ENCODE assay signal across 15 mouse cellular contexts in genomic region chr2:97469396-97469795, GRCm38 (mm10).
DNase-seq lines count a peak whose midpoint lies in the region; ATAC-seq and TF ChIP-seq lines count a peak whose summit lies in the region.
"Had no signal": no experiment of that assay in that cellular context is flagged by ENCODE, and none has a peak within 500 bp of the region (broad histone marks: within the 10 kb centered on the region; RNA-seq: fewer than 3 reads in every experiment).

No protein-coding gene starts in this region.

- no peak for DNase-seq in left cerebral cortex, adult 2 months (ENCODE audit: extremely low spot score in 1 of 2, low spot score in 2 of 2)
- DNase-seq in left cerebral cortex, adult 8-10 months (ENCODE audit: low spot score in 2 of 2), result no peak
- DNase-seq in forebrain, embryonic 10.5 days (ENCODE audit: extremely low spot score, low spot score), result no peak
- no peak for DNase-seq in hindbrain, postnatal 0 days (ENCODE audit: low spot score)
- no peak for DNase-seq in retina, embryonic 14.5 days (ENCODE audit: low spot score)
- DNase-seq in retina, postnatal 1 day, result no peak
- no peak for DNase-seq in urinary bladder, postnatal 10 days (ENCODE audit: low spot score)
- DNase-seq: cerebellum, adult 9-11 months; gastrocnemius, postnatal 14 days; kidney, adult 18-20 months; liver, embryonic 13.5 days; thymus, postnatal 4 days had no signal

- peaks cover 18% of the 10 kb centered on the region for H3K4me1 ChIP-seq in forebrain, embryonic 10.5 days
- H3K4me1 ChIP-seq in hindbrain, postnatal 0 days (ENCODE audit: insufficient read depth, low read length), result 0 out of 2 replicates have a peak, but pooled peaks cover 5% of the 10 kb centered on the region
- peaks cover 5% of the 10 kb centered on the region; the same call in 1 of the 2 replicates for H3K4me1 ChIP-seq in neural tube, embryonic 12.5 days
- H3K4me1 ChIP-seq: liver, embryonic 13.5 days had no signal

- intact Hi-C loops in left cerebral cortex, adult 2 months (cut with DNase I), result loop anchor here (5.0 to 10.0 kb wide), 4 partner anchors 143 to 1918 kb away; no protein-coding TSS in a partner anchor

- no peak for ATAC-seq in hindbrain, postnatal 0 days
- ATAC-seq in neural tube, embryonic 12.5 days (ENCODE audit: low FRiP score, low read depth), result no peak

- 64% methylated on average over 2 of the region's 2 CpGs for WGBS in forebrain, embryonic 10.5 days
- 49% methylated on average over 2 of the region's 2 CpGs for WGBS in hindbrain, postnatal 0 days
- WGBS in neural tube, embryonic 12.5 days, result 59% methylated on average over 2 of the region's 2 CpGs

- H3K4me2 ChIP-seq in hindbrain, postnatal 0 days (ENCODE audit: low read depth, low read length), result peak overlapping the region; percentile 64
- peak overlapping the region; percentile 77 for H3K4me2 ChIP-seq in neural tube, embryonic 12.5 days (replicated peaks)
- H3K4me2 ChIP-seq: liver, embryonic 13.5 days had no signal

- H3K9me3 ChIP-seq in forebrain, embryonic 10.5 days, result no peaks in the 10 kb centered on the region
- H3K9me3 ChIP-seq in hindbrain, postnatal 0 days (ENCODE audit: low read length), result no peaks in the 10 kb centered on the region
- H3K9me3 ChIP-seq in neural tube, embryonic 12.5 days, result no peaks in the 10 kb centered on the region
- H3K9me3 ChIP-seq: heart, embryonic 15.5 days; liver, embryonic 13.5 days had no signal

- TF ChIP-seq CTCF in left cerebral cortex, adult 2 months (IDR thresholded peaks at IDR 0.05), result no peak
- no peak for TF ChIP-seq CTCF in hindbrain, postnatal 0 days (IDR thresholded peaks at IDR 0.05; ENCODE audit: low read depth)

- H3K27me3 ChIP-seq in forebrain, embryonic 10.5 days (ENCODE audit: poor library complexity, severe bottlenecking), result peaks cover 13% of the 10 kb centered on the region
- H3K27me3 ChIP-seq in hindbrain, postnatal 0 days (ENCODE audit: insufficient read depth, low read length), result no peaks in the 10 kb centered on the region
- no peaks in the 10 kb centered on the region for H3K27me3 ChIP-seq in neural tube, embryonic 12.5 days (replicated peaks)
- H3K27me3 ChIP-seq: CH12.LX had no signal

- H3K27ac ChIP-seq in left cerebral cortex, adult 2 months, result peak overlapping the region; percentile 98
- 0 out of 2 replicates have a peak overlapping the region, but pooled peaks have one; percentile 83 for H3K27ac ChIP-seq in forebrain, embryonic 10.5 days
- H3K27ac ChIP-seq in hindbrain, postnatal 0 days, result peak overlapping the region; percentile 2; the same call in 1 of the 2 replicates
- H3K27ac ChIP-seq in neural tube, embryonic 12.5 days, result no peak overlapping the region
- H3K27ac ChIP-seq: heart, embryonic 15.5 days; liver, embryonic 13.5 days had no signal

- no peaks in the 10 kb centered on the region for H3K36me3 ChIP-seq in forebrain, embryonic 10.5 days (replicated peaks)
- no peaks in the 10 kb centered on the region for H3K36me3 ChIP-seq in hindbrain, postnatal 0 days (ENCODE audit: insufficient read depth, low read length)
- H3K36me3 ChIP-seq in neural tube, embryonic 12.5 days, result no peaks in the 10 kb centered on the region
- H3K36me3 ChIP-seq: heart, embryonic 15.5 days; liver, embryonic 13.5 days had no signal

- peak overlapping the region; percentile 65 for H3K9ac ChIP-seq in hindbrain, postnatal 0 days (replicated peaks; ENCODE audit: low read length)
- no peak overlapping the region for H3K9ac ChIP-seq in neural tube, embryonic 12.5 days
- H3K9ac ChIP-seq: heart, embryonic 15.5 days; liver, embryonic 13.5 days had no signal

- peak overlapping the region; percentile 57 for H3K4me3 ChIP-seq in left cerebral cortex, adult 2 months
- peak overlapping the region; percentile 55 for H3K4me3 ChIP-seq in forebrain, embryonic 10.5 days
- H3K4me3 ChIP-seq in hindbrain, postnatal 0 days (ENCODE audit: low read length), result peak overlapping the region; percentile 64
- H3K4me3 ChIP-seq in neural tube, embryonic 12.5 days, result peak overlapping the region; percentile 36
- H3K4me3 ChIP-seq: heart, embryonic 15.5 days; liver, embryonic 13.5 days had no signal
